Mouse (Mus musculus) forebrain, postnatal 0 days (tissue): ENCODE data around the gene Nbea. TPM values are rescaled to one million over a fixed set of nuclear protein-coding genes. Genes with fewer than 3 reads are reported as not detected.

Experiments used
- ATAC-seq: fragments of 200-750 bp; cut with Nextera tagmentation; 2 replicates; pipeline ENCODE4 v1.8.0; 2017; ENCODE audit warnings: mild to moderate bottlenecking, moderate library complexity
- DNase-seq: peaks from one replicate; pipeline ENCODE4 v3.0.0-alpha.2; 2015
- H3K27ac ChIP-seq: fragments of 300-500 bp; sonication (generic); 2 replicates; pipeline ENCODE4 v1.5.1; 2014; ENCODE audit warnings: low read depth, mild to moderate bottlenecking, antibody characterized with exemption, low read length, moderate library complexity, mixed read lengths
- H3K27me3 ChIP-seq: fragments of 300-500 bp; sonication (generic); 2 replicates; pipeline ENCODE4 v1.6.1; 2014; ENCODE audit warnings: mild to moderate bottlenecking, low read length, mixed read lengths; ENCODE audit not compliant: insufficient read depth
- H3K36me3 ChIP-seq: fragments of 300-500 bp; sonication (generic); 2 replicates; pipeline ENCODE4 v1.6.1; 2014; ENCODE audit warnings: mild to moderate bottlenecking, moderate library complexity; ENCODE audit not compliant: insufficient read depth
- H3K4me1 ChIP-seq: fragments of 300-500 bp; sonication (generic); 2 replicates; pipeline ENCODE4 v1.6.1; 2014; ENCODE audit warnings: antibody characterized with exemption; ENCODE audit not compliant: insufficient read depth
- H3K4me2 ChIP-seq: fragments of 300-500 bp; sonication (generic); 2 replicates; pipeline ENCODE4 v1.6.1; 2014; ENCODE audit warnings: low read depth, mild to moderate bottlenecking, moderate library complexity
- H3K4me3 ChIP-seq: fragments of 300-500 bp; sonication (generic); 2 replicates; pipeline ENCODE4 v1.5.1; 2014; ENCODE audit warnings: low read depth, low read length, mixed read lengths
- H3K9ac ChIP-seq: fragments of 300-500 bp; sonication (generic); 2 replicates; pipeline ENCODE4 v1.6.1; 2014; ENCODE audit warnings: mild to moderate bottlenecking
- H3K9me3 ChIP-seq: fragments of 300-500 bp; sonication (generic); 2 replicates; pipeline ENCODE4 v1.6.1; 2016; ENCODE audit warnings: low read length
- CTCF ChIP-seq: sonication (generic); IDR thresholded peaks from 2 replicates; pipeline ENCODE4 v1.5.1; 2016; ENCODE audit warnings: antibody characterized with exemption, control low read depth, low read depth
- WGBS: fragments of 180-500 bp; shearing (Covaris S2); extraction: QIAGEN DNeasy Blood & Tissue Kit; methylation state at CpG from one replicate; pipeline ENCODE4 v1.1.7; 2014; 5-methylcytosine and 5-hydroxymethylcytosine counted together
- polyA plus RNA-seq: library from polyadenylated mRNA; unstranded; fragments of >200 nt; fragmentation: Nextera tagmentation; extraction: Ambion mirVana; gene quantifications from 2 replicates; pipeline ENCODE4 v1.2.1, GENCODE M21; 2015
- total RNA-seq: library from RNA; depleted of rRNA; stranded (reverse); fragments of >200 nt; gene quantifications from 2 replicates; pipeline ENCODE4 v1.2.3, GENCODE M21; 2014

Gene Nbea
- total and polyA plus RNA-seq, 2 experiments from 2014 or later, result 42.3 to 198 TPM

- Histone ChIP-seq H3K9ac (no peak overlapping the region), H3K9me3 (no peaks in the 10 kb centered on the region), H3K4me1 (no peaks in the 10 kb centered on the region), H3K27me3 (no peaks in the 10 kb centered on the region), H3K27ac (no peak overlapping the region), H3K4me2 (no peak overlapping the region), H3K36me3 (no peaks in the 10 kb centered on the region), H3K4me3 (no peak overlapping the region)
- 70% methylated on average over 2 of the region's 2 CpGs for WGBS
- TF ChIP-seq CTCF, result no peak
- no peak for ATAC-seq
- no peak for DNase-seq
Observed at GRCm38 (mm10) chr3:55887829-55888210, 295.7 kb downstream of the Nbea start.

- TF ChIP-seq CTCF, result no peak
- no peaks in the 10 kb centered on the region for H3K9me3 ChIP-seq
- no peak overlapping the region for H3K9ac ChIP-seq
- H3K4me2 ChIP-seq, result no peak overlapping the region
- H3K4me3 ChIP-seq, result no peak overlapping the region
- H3K27me3 ChIP-seq, result no peaks in the 10 kb centered on the region
- no peaks in the 10 kb centered on the region for H3K4me1 ChIP-seq
- 74% methylated on average over 10 of the region's 10 CpGs for WGBS
- H3K27ac ChIP-seq, result no peak overlapping the region
- DNase-seq (no peak), ATAC-seq (no peak)
- H3K36me3 ChIP-seq, result no peaks in the 10 kb centered on the region
Observed at GRCm38 (mm10) chr3:55887193-55887828, 296.2 kb downstream of the Nbea start.

- no peak overlapping the region for H3K27ac ChIP-seq
Observed at GRCm38 (mm10) chr3:55872944-55873924, 310.3 kb downstream of the Nbea start.

DNA sequence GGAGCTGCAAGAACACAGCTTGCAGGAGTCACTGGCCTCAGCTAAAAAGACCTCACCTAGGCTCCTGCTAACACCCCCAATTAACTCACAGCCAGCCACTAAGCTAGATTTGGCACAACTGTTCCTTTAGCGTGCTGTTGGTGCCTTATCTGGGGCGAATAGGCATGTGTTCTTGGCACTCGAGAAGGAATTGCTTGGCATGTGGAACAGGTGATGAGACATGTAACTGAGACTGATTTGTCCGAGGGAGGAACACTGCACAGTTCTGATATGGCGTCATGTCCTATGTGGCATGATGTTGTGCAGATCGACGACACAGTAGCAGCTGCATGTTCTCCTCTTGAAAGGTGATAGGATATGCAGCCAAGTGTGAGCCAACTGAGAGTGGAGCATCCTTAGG lies 331.0 kb downstream of the Nbea start:
- no peaks in the 10 kb centered on the region for H3K4me1 ChIP-seq
- DNase-seq, result no peak
- H3K27ac ChIP-seq, result no peak overlapping the region
- H3K9me3 ChIP-seq, result no peaks in the 10 kb centered on the region
- H3K9ac ChIP-seq, result no peak overlapping the region
- TF ChIP-seq CTCF, result no peak
- no peak for ATAC-seq
- H3K27me3 ChIP-seq, result no peaks in the 10 kb centered on the region
- H3K4me2 ChIP-seq, result no peak overlapping the region
- WGBS, result 71% methylated on average over 7 of the region's 7 CpGs
- H3K4me3 ChIP-seq, result no peak overlapping the region
- H3K36me3 ChIP-seq, result peaks cover 24% of the 10 kb centered on the region

More at GRCm38 (mm10) chr3:55872944-55873924, 310.3 kb downstream of the Nbea start:
- Histone ChIP-seq H3K36me3 (no peaks in the 10 kb centered on the region), H3K9ac (no peak overlapping the region), H3K27me3 (no peaks in the 10 kb centered on the region), H3K4me1 (no peaks in the 10 kb centered on the region), H3K4me3 (no peak overlapping the region), H3K4me2 (no peak overlapping the region), H3K9me3 (no peaks in the 10 kb centered on the region)
- DNase-seq, result peak; percentile 75
- ATAC-seq, result peak; percentile 93
- TF ChIP-seq CTCF, result no peak
- WGBS, result 60% methylated on average over 5 of the region's 5 CpGs

DNA sequence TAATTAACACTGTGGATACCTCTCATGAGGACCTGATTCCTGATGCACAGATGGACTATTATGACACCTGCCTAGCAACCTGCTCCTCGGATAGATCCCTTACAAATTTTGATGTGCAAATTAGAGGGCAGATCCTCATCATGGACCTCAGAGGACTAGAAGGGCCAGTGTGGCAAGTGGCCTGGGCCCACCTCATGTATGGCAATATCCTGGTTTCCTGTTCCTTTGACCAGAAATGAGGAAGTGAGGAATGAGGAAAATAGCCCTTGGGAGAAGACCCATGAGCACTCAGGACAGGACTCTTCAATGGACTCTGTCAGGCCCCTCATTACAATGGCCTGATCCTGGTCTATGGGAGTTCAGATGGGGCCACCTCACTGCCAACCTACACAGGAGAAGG lies 336.4 kb downstream of the Nbea start:
- no peak overlapping the region for H3K4me3 ChIP-seq
- no peak for DNase-seq
- no peaks in the 10 kb centered on the region for H3K27me3 ChIP-seq
- H3K4me2 ChIP-seq, result no peak overlapping the region
- H3K9ac ChIP-seq, result no peak overlapping the region
- 71% methylated on average over 1 of the region's 1 CpGs for WGBS
- no peak for ATAC-seq
- H3K36me3 ChIP-seq, result peaks cover 10% of the 10 kb centered on the region; the same call in 1 of the 2 replicates
- no peak overlapping the region for H3K27ac ChIP-seq
- H3K9me3 ChIP-seq, result no peaks in the 10 kb centered on the region
- no peaks in the 10 kb centered on the region for H3K4me1 ChIP-seq
- TF ChIP-seq CTCF, result no peak

GRCm38 (mm10) chr3:55837188-55837587 lies 346.3 kb downstream of the Nbea start:
- Histone ChIP-seq H3K36me3 (no peaks in the 10 kb centered on the region), H3K27me3 (no peaks in the 10 kb centered on the region), H3K4me3 (no peak overlapping the region), H3K9ac (no peak overlapping the region), H3K27ac (no peak overlapping the region), H3K4me1 (no peaks in the 10 kb centered on the region), H3K9me3 (no peaks in the 10 kb centered on the region), H3K4me2 (no peak overlapping the region)
- ATAC-seq (no peak), DNase-seq (no peak)
- no peak for TF ChIP-seq CTCF
- WGBS, result 91% methylated on average over 3 of the region's 3 CpGs

DNA sequence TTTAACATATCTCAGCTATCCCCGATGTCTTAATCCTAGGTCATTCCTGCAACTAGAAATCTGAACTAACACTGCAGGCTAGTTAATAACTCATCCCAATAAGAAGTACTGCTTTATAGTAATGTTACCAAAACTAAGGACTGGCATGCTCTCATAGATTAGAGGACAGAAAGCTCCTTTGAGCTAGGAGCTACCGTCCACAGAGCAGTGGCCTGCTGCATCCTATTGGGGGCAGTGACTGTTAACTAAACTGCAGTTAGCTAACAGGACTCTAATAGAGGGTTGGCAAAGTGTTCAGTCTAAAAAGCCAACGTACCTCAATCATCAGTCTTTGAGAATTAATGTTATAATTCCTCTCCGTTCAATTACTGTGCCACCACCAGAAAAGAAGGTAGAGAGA lies 348.3 kb downstream of the Nbea start:
- WGBS, result 68% methylated on average over 4 of the region's 4 CpGs
- ATAC-seq (no peak), DNase-seq (no peak)

More for the DNA sequence above, 348.3 kb downstream of the Nbea start:
- TF ChIP-seq CTCF, result no peak
- no peaks in the 10 kb centered on the region for H3K4me1 ChIP-seq
- no peak overlapping the region for H3K9ac ChIP-seq
- no peak overlapping the region for H3K4me2 ChIP-seq
- H3K36me3 ChIP-seq, result no peaks in the 10 kb centered on the region
- no peak overlapping the region for H3K27ac ChIP-seq
- H3K27me3 ChIP-seq, result no peaks in the 10 kb centered on the region
- H3K9me3 ChIP-seq, result no peaks in the 10 kb centered on the region
- no peak overlapping the region for H3K4me3 ChIP-seq
